In the genomic region with DNA sequence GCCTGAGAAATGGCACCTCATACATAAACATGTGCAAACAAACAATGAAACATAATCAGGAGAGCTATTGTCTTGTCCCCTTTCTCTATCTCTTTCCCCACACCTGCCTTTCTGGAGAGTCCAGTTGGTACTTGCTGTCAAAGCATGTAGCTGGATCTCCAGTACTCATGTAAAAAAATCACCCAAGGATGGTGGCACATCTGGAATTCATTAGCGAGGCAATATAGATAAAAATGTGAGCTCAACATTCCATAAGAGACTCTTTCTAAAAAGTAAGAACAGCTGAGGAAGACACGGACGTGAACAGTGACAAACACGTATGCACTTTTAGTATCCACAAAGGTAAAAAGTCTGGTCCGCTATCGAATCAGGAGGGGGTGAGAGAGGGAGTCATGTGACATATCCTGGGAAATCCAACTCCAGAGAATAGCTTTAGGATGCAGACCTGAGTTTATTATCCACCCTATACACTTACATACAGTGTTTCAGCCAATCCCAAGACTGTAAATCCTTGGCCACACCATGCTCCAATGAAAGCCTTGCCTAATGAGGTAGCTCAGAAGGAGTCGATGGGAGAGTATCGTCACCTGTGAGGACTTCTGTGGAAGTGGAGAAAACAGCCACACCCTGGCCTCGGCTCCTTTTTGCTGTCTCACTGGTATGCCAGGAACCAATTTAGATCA, we compare ENCODE assay signal across 14 mouse cellular contexts.
"Had no signal": no experiment of that assay in that cellular context is flagged by ENCODE, and none has a peak within 500 bp of the region (broad histone marks: within the 10 kb centered on the region; RNA-seq: fewer than 3 reads in every experiment).

No protein-coding gene starts in this region.

- DNase-seq: kidney, adult 2 months; kidney, postnatal 14 days; lung, adult 2 months; lung, postnatal 4 days; right cerebral cortex, postnatal 14 days; thymus, postnatal 4 days had no signal

- H3K27ac ChIP-seq: kidney, embryonic 15.5 days; left cerebral cortex, adult 2 months; liver, embryonic 15.5 days; midbrain, embryonic 15.5 days; neural tube, embryonic 13.5 days had no signal

- ATAC-seq: lung, postnatal 0 days; midbrain, embryonic 15.5 days had no signal

- H3K9me3 ChIP-seq: kidney, embryonic 15.5 days; liver, embryonic 15.5 days; midbrain, embryonic 15.5 days; neural tube, embryonic 13.5 days had no signal

- H3K27me3 ChIP-seq: kidney, embryonic 15.5 days; liver, embryonic 15.5 days; midbrain, embryonic 15.5 days; neural tube, embryonic 13.5 days had no signal

- H3K9ac ChIP-seq: kidney, embryonic 15.5 days; liver, embryonic 15.5 days; midbrain, embryonic 15.5 days; neural tube, embryonic 13.5 days had no signal

- H3K36me3 ChIP-seq: kidney, embryonic 15.5 days; liver, embryonic 15.5 days; midbrain, embryonic 15.5 days; neural tube, embryonic 13.5 days had no signal

- H3K4me2 ChIP-seq: kidney, embryonic 15.5 days; liver, embryonic 11.5 days; liver, embryonic 15.5 days; midbrain, embryonic 11.5 days; midbrain, embryonic 15.5 days; neural tube, embryonic 13.5 days had no signal

- H3K4me3 ChIP-seq: kidney, embryonic 15.5 days; left cerebral cortex, adult 2 months; liver, embryonic 15.5 days; midbrain, embryonic 15.5 days; neural tube, embryonic 13.5 days had no signal

- H3K4me1 ChIP-seq: kidney, embryonic 15.5 days; liver, embryonic 15.5 days; neural tube, embryonic 13.5 days had no signal
